Mouse (Mus musculus) cortical plate, adult 2 months (tissue): ENCODE measurements around the gene Zfp692. TPM values are rescaled to one million over a fixed set of nuclear protein-coding genes. Genes with fewer than 3 reads are reported as not detected.

Source experiments
- H3K27ac ChIP-seq: fragments of 200-500 bp; 2 replicates; pipeline ENCODE4 v1.5.1; 2012; ENCODE audit warnings: low read length, control low read depth, inconsistent platforms; ENCODE audit not compliant: insufficient read depth
- H3K4me1 ChIP-seq: fragments of 200-500 bp; 2 replicates; pipeline ENCODE4 v1.6.1; 2011; ENCODE audit warnings: low read length; ENCODE audit not compliant: control insufficient read depth, insufficient read depth
- H3K4me3 ChIP-seq: fragments of 200-500 bp; 2 replicates; pipeline ENCODE4 v1.5.1; 2011; ENCODE audit warnings: mild to moderate bottlenecking, low read length, control low read depth; ENCODE audit not compliant: insufficient read depth
- CTCF ChIP-seq: fragments of 200-500 bp; IDR thresholded peaks from 2 replicates; pipeline ENCODE4 v1.5.1; 2011; ENCODE audit warnings: mild to moderate bottlenecking, control low read depth, low read length; ENCODE audit not compliant: insufficient read depth; ENCODE audit errors: extremely low read depth
- POLR2A ChIP-seq: fragments of 200-500 bp; IDR thresholded peaks from 2 replicates; pipeline ENCODE4 v1.6.1; 2011; ENCODE audit warnings: mild to moderate bottlenecking, low read length, control low read depth; ENCODE audit not compliant: insufficient read depth; ENCODE audit errors: extremely low read depth
- polyA plus RNA-seq: library from polyadenylated mRNA; depleted of rRNA; stranded (reverse); fragments of >200 nt; gene quantifications from 2 replicates; pipeline ENCODE4 v1.2.3, GENCODE M21; 2012

The Zfp692 gene
- polyA plus RNA-seq, 1 experiment, result 65.6 TPM

- 0 out of 2 replicates have a peak overlapping the region, but pooled peaks have one; percentile 9 for H3K27ac ChIP-seq
- TF ChIP-seq CTCF (0 out of 2 replicates have a peak, but pooled peaks have one; percentile 2), POLR2A (0 out of 2 replicates have a peak, but pooled peaks have one; percentile 20)
- peaks cover 2% of the 10 kb centered on the region; the same call in 1 of the 2 replicates for H3K4me1 ChIP-seq
- peak overlapping the region; percentile 53 for H3K4me3 ChIP-seq
Observed at GRCm38 (mm10) chr11:58307411-58308080, 677 bp downstream of the Zfp692 start.

GRCm38 (mm10) chr11:58308661-58309060, 1.8 kb downstream of the Zfp692 start:
- Histone ChIP-seq H3K4me1 (peaks cover 2% of the 10 kb centered on the region; the same call in 1 of the 2 replicates), H3K27ac (no peak overlapping the region), H3K4me3 (no peak overlapping the region)
- TF ChIP-seq CTCF, result no peak
- TF ChIP-seq POLR2A, result no peak

- H3K4me3 ChIP-seq, result no peak overlapping the region
- H3K4me1 ChIP-seq, result 0 out of 2 replicates have a peak, but pooled peaks cover 1% of the 10 kb centered on the region
- TF ChIP-seq CTCF (no peak), POLR2A (no peak)
- H3K27ac ChIP-seq, result no peak overlapping the region
Observed at GRCm38 (mm10) chr11:58314069-58314468, 7.2 kb downstream of the Zfp692 start.

GRCm38 (mm10) chr11:58315536-58316168, 8.8 kb downstream of the Zfp692 start:
- H3K27ac ChIP-seq, result no peak overlapping the region
- H3K4me1 ChIP-seq, result 0 out of 2 replicates have a peak, but pooled peaks cover 1% of the 10 kb centered on the region
- peak; percentile 5; the same call in 1 of the 2 replicates for TF ChIP-seq POLR2A
- no peak for TF ChIP-seq CTCF
- no peak overlapping the region for H3K4me3 ChIP-seq

- H3K4me3 ChIP-seq, result no peak overlapping the region
- TF ChIP-seq POLR2A, result peak; percentile 40; the same call in 1 of the 2 replicates
- no peak for TF ChIP-seq CTCF
- 0 out of 2 replicates have a peak, but pooled peaks cover 1% of the 10 kb centered on the region for H3K4me1 ChIP-seq
- H3K27ac ChIP-seq, result no peak overlapping the region
Observed at GRCm38 (mm10) chr11:58316344-58316743, 9.5 kb downstream of the Zfp692 start.

GRCm38 (mm10) chr11:58316768-58317390, 10.0 kb downstream of the Zfp692 start:
- H3K27ac ChIP-seq, result no peak overlapping the region
- TF ChIP-seq CTCF (no peak), POLR2A (peak; percentile 46; the same call in 1 of the 2 replicates)
- 0 out of 2 replicates have a peak, but pooled peaks cover 1% of the 10 kb centered on the region for H3K4me1 ChIP-seq
- H3K4me3 ChIP-seq, result no peak overlapping the region

GRCm38 (mm10) chr11:58322824-58323569, 16.1 kb downstream of the Zfp692 start:
- H3K4me1 ChIP-seq, result no peaks in the 10 kb centered on the region
- no peak for TF ChIP-seq CTCF
- TF ChIP-seq POLR2A, result peak; percentile 96

GRCm38 (mm10) chr11:58323570-58324340, 16.9 kb downstream of the Zfp692 start:
- H3K4me1 ChIP-seq, result no peaks in the 10 kb centered on the region
- peak overlapping the region; percentile 53 for H3K27ac ChIP-seq
- H3K4me3 ChIP-seq, result peak overlapping the region; percentile 59
- TF ChIP-seq CTCF (no peak), POLR2A (no peak)

More at GRCm38 (mm10) chr11:58322824-58323569, 16.1 kb downstream of the Zfp692 start:
- Histone ChIP-seq H3K27ac (peak overlapping the region; percentile 90), H3K4me3 (peak overlapping the region; percentile 59)
